ENCODE assay signal across 25 mouse cellular contexts in genomic region chr16:28251930-28252329, GRCm38 (mm10).
A peak's percentile ranks its signal among the peaks of the same experiment; 100 is the strongest.
DNase-seq lines count a peak whose midpoint lies in the region; ATAC-seq and TF ChIP-seq lines count a peak whose summit lies in the region.
"Had no signal": no experiment of that assay in that cellular context is flagged by ENCODE, and none has a peak within 500 bp of the region (broad histone marks: within the 10 kb centered on the region; RNA-seq: fewer than 3 reads in every experiment).

No protein-coding gene starts in this region.

- 21% methylated on average over 3 of the region's 3 CpGs for WGBS in midbrain, embryonic 11.5 days
- WGBS in midbrain, embryonic 15.5 days: 19% methylated on average over 3 of the region's 3 CpGs
- 11% methylated on average over 3 of the region's 3 CpGs for WGBS in midbrain, embryonic 14.5 days
- 27% methylated on average over 3 of the region's 3 CpGs for WGBS in midbrain, postnatal 0 days
- WGBS in intestine, embryonic 16.5 days: 67% methylated on average over 3 of the region's 3 CpGs

- no peak overlapping the region for H3K4me2 ChIP-seq in midbrain, embryonic 11.5 days
- no peak overlapping the region for H3K4me2 ChIP-seq in midbrain, embryonic 15.5 days
- H3K4me2 ChIP-seq in midbrain, embryonic 14.5 days (ENCODE audit: low read length): no peak overlapping the region
- no peak overlapping the region for H3K4me2 ChIP-seq in midbrain, postnatal 0 days (ENCODE audit: low read depth, low read length, poor library complexity, severe bottlenecking)
- H3K4me2 ChIP-seq in intestine, embryonic 16.5 days (ENCODE audit: low read depth, low read length): no peak overlapping the region
- H3K4me2 ChIP-seq: embryonic facial prominence, embryonic 12.5 days; forebrain, embryonic 13.5 days; forebrain, embryonic 15.5 days had no signal

- TF ChIP-seq CTCF in midbrain, postnatal 0 days (IDR thresholded peaks at IDR 0.05): no peak

- no peaks in the 10 kb centered on the region for H3K27me3 ChIP-seq in midbrain, embryonic 11.5 days (ENCODE audit: control insufficient read depth, insufficient read depth, low read length)
- no peaks in the 10 kb centered on the region for H3K27me3 ChIP-seq in midbrain, embryonic 15.5 days (replicated peaks)
- H3K27me3 ChIP-seq in midbrain, embryonic 14.5 days (ENCODE audit: control insufficient read depth, insufficient read depth, low read length): no peaks in the 10 kb centered on the region
- H3K27me3 ChIP-seq in midbrain, postnatal 0 days (ENCODE audit: insufficient read depth, low read length): no peaks in the 10 kb centered on the region
- no peaks in the 10 kb centered on the region for H3K27me3 ChIP-seq in intestine, embryonic 16.5 days (replicated peaks; ENCODE audit: control insufficient read depth, insufficient read depth, low read length)
- H3K27me3 ChIP-seq: CH12.LX; embryonic facial prominence, embryonic 12.5 days; forebrain, embryonic 13.5 days; forebrain, embryonic 15.5 days had no signal

- H3K4me3 ChIP-seq in midbrain, embryonic 11.5 days (ENCODE audit: low read depth, low read length): no peak overlapping the region
- no peak overlapping the region for H3K4me3 ChIP-seq in midbrain, embryonic 15.5 days
- H3K4me3 ChIP-seq in midbrain, embryonic 14.5 days (replicated peaks; ENCODE audit: low read depth, low read length): no peak overlapping the region
- no peak overlapping the region for H3K4me3 ChIP-seq in midbrain, postnatal 0 days (ENCODE audit: low read depth, low read length)
- H3K4me3 ChIP-seq in intestine, embryonic 16.5 days (ENCODE audit: low read length): no peak overlapping the region
- H3K4me3 ChIP-seq: embryonic facial prominence, embryonic 10.5 days; embryonic facial prominence, embryonic 12.5 days; forebrain, embryonic 13.5 days; forebrain, embryonic 15.5 days had no signal

- DNase-seq in midbrain, embryonic 11.5 days (ENCODE audit: low spot score, missing footprints): no peak
- DNase-seq in midbrain, embryonic 14.5 days: peak; percentile 25
- no peak for DNase-seq in midbrain, postnatal 0 days (ENCODE audit: low spot score)
- peak; percentile 70 for DNase-seq in retina, postnatal 1 day
- no peak for DNase-seq in natural killer cell, adult 2 months (ENCODE audit: low spot score in 2 of 2)
- DNase-seq: adrenal gland, adult 2 months; adrenal gland, postnatal 10 days; adrenal gland, postnatal 25 days; B cell, adult 2 months; cerebellum, adult 11-12 months; cerebellum, adult 2 months; cerebellum, adult 9-10 months; cerebellum, postnatal 10 days; cerebellum, postnatal 25 days had no signal

- no peak overlapping the region for H3K9ac ChIP-seq in midbrain, embryonic 11.5 days (ENCODE audit: low read length)
- no peak overlapping the region for H3K9ac ChIP-seq in midbrain, embryonic 15.5 days
- H3K9ac ChIP-seq in midbrain, embryonic 14.5 days (replicated peaks; ENCODE audit: low read length): no peak overlapping the region
- no peak overlapping the region for H3K9ac ChIP-seq in midbrain, postnatal 0 days (replicated peaks; ENCODE audit: low read length, poor library complexity, severe bottlenecking)
- no peak overlapping the region for H3K9ac ChIP-seq in intestine, embryonic 16.5 days (ENCODE audit: low read depth, low read length)
- H3K9ac ChIP-seq: embryonic facial prominence, embryonic 12.5 days; forebrain, embryonic 13.5 days; forebrain, embryonic 15.5 days had no signal

- H3K9me3 ChIP-seq in midbrain, embryonic 11.5 days (ENCODE audit: control insufficient read depth, low read length): no peaks in the 10 kb centered on the region
- H3K9me3 ChIP-seq in midbrain, embryonic 15.5 days: no peaks in the 10 kb centered on the region
- no peaks in the 10 kb centered on the region for H3K9me3 ChIP-seq in midbrain, embryonic 14.5 days (ENCODE audit: control insufficient read depth, low read length)
- no peaks in the 10 kb centered on the region for H3K9me3 ChIP-seq in midbrain, postnatal 0 days (ENCODE audit: low read length)
- H3K9me3 ChIP-seq in intestine, embryonic 16.5 days (ENCODE audit: control insufficient read depth, low read length): no peaks in the 10 kb centered on the region
- H3K9me3 ChIP-seq: embryonic facial prominence, embryonic 10.5 days; embryonic facial prominence, embryonic 12.5 days; forebrain, embryonic 13.5 days; forebrain, embryonic 15.5 days; G1E had no signal

- H3K27ac ChIP-seq in midbrain, embryonic 11.5 days (ENCODE audit: low read depth, low read length): no peak overlapping the region
- no peak overlapping the region for H3K27ac ChIP-seq in midbrain, embryonic 15.5 days
- no peak overlapping the region for H3K27ac ChIP-seq in midbrain, embryonic 14.5 days (replicated peaks; ENCODE audit: low read depth, low read length)
- H3K27ac ChIP-seq in midbrain, postnatal 0 days (ENCODE audit: low read depth, low read length): no peak overlapping the region
- no peak overlapping the region for H3K27ac ChIP-seq in intestine, embryonic 16.5 days (ENCODE audit: low read length)
- H3K27ac ChIP-seq: embryonic facial prominence, embryonic 10.5 days; embryonic facial prominence, embryonic 12.5 days; forebrain, embryonic 13.5 days; forebrain, embryonic 15.5 days had no signal

- H3K36me3 ChIP-seq in midbrain, embryonic 11.5 days (ENCODE audit: control insufficient read depth, insufficient read depth, low read length): no peaks in the 10 kb centered on the region
- H3K36me3 ChIP-seq in midbrain, embryonic 15.5 days (replicated peaks): no peaks in the 10 kb centered on the region
- H3K36me3 ChIP-seq in midbrain, embryonic 14.5 days (ENCODE audit: control insufficient read depth, insufficient read depth, low read length): no peaks in the 10 kb centered on the region
- H3K36me3 ChIP-seq in midbrain, postnatal 0 days (ENCODE audit: insufficient read depth, low read length): no peaks in the 10 kb centered on the region
- H3K36me3 ChIP-seq in intestine, embryonic 16.5 days (ENCODE audit: control insufficient read depth, insufficient read depth, low read length): no peaks in the 10 kb centered on the region
- H3K36me3 ChIP-seq: embryonic facial prominence, embryonic 10.5 days; embryonic facial prominence, embryonic 12.5 days; forebrain, embryonic 15.5 days; G1E had no signal

- no peaks in the 10 kb centered on the region for H3K4me1 ChIP-seq in midbrain, embryonic 11.5 days (ENCODE audit: control insufficient read depth, insufficient read depth, low read length)
- H3K4me1 ChIP-seq in midbrain, embryonic 15.5 days: no peaks in the 10 kb centered on the region
- H3K4me1 ChIP-seq in midbrain, embryonic 14.5 days (ENCODE audit: control insufficient read depth, insufficient read depth, low read length): no peaks in the 10 kb centered on the region
- H3K4me1 ChIP-seq in midbrain, postnatal 0 days (ENCODE audit: insufficient read depth, low read length): no peaks in the 10 kb centered on the region
- H3K4me1 ChIP-seq in intestine, embryonic 16.5 days (ENCODE audit: control insufficient read depth, insufficient read depth, low read length): no peaks in the 10 kb centered on the region
- H3K4me1 ChIP-seq: embryonic facial prominence, embryonic 10.5 days; embryonic facial prominence, embryonic 12.5 days; forebrain, embryonic 13.5 days; forebrain, embryonic 15.5 days had no signal

- peak; percentile 63; the same call in 1 of the 2 replicates for ATAC-seq in midbrain, embryonic 11.5 days (ENCODE audit: low FRiP score)
- ATAC-seq in midbrain, embryonic 15.5 days (replicated peaks): no peak
- no peak for ATAC-seq in midbrain, embryonic 14.5 days (ENCODE audit: low FRiP score, low TSS enrichment)
- no peak for ATAC-seq in midbrain, postnatal 0 days (ENCODE audit: low FRiP score)
- no peak for ATAC-seq in intestine, embryonic 16.5 days
- ATAC-seq: activated CD4-positive, CD25-positive, alpha-beta regulatory T cell, adult 4 months; CD4-positive, CD25-positive, alpha-beta regulatory T cell, adult 4 months; forebrain, embryonic 13.5 days; forebrain, embryonic 15.5 days; Patski had no signal

Comparison
In these comparisons a context has a peak if more than half of its experiments do, and no peak if none do; other contexts are left out.
1. DNase-seq: peak in midbrain, embryonic 14.5 days (single experiment) and retina, postnatal 1 day (single experiment); none in midbrain, embryonic 11.5 days (single experiment), midbrain, postnatal 0 days (single experiment) and natural killer cell, adult 2 months (0 of 2).